Mouse (Mus musculus): ENCODE results near the gene Aasdh. TPM values are rescaled to one million over a fixed set of nuclear protein-coding genes. Genes with fewer than 3 reads are reported as not detected.

The Aasdh gene
- polyA plus RNA-seq, 1 experiment from 2014 or later, result 19.5 TPM

DNA sequence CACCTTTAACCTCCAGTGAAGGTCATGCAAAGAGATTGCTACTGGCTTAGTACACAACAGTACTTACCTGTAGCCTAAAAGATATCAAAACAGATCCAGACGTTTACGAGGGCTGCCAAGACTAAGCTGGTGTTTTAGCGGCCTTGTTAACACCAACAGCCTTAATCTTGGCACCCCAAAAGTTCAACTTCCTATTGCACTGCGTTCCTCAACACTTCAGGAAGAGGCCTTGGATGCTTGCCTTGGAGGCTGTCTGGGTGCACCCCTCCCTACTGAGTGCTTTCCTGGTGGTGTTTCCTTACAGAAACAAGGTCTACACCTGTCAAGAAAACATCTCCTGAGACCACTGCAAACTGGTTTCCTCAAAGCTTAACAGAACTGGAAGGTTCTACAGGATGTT, 41.8 kb upstream of the Aasdh start:
- H3K9ac ChIP-seq (replicated peaks; ENCODE audit: low read length), result no peak overlapping the region
- peaks cover 14% of the 10 kb centered on the region for H3K4me1 ChIP-seq (ENCODE audit: control insufficient read depth, insufficient read depth, low read length)
- no peaks in the 10 kb centered on the region for H3K36me3 ChIP-seq (ENCODE audit: control insufficient read depth, insufficient read depth, low read length)
- no peak overlapping the region for H3K4me3 ChIP-seq (replicated peaks; ENCODE audit: low read depth, low read length)
- no peaks in the 10 kb centered on the region for H3K9me3 ChIP-seq (ENCODE audit: control insufficient read depth, low read length)
- ATAC-seq (ENCODE audit: low FRiP score, low TSS enrichment) (no peak), DNase-seq (no peak)
- H3K27me3 ChIP-seq (ENCODE audit: control insufficient read depth, insufficient read depth, low read length), result no peaks in the 10 kb centered on the region
- 95% methylated on average over 4 of the region's 4 CpGs for WGBS
- no peak overlapping the region for H3K27ac ChIP-seq (replicated peaks; ENCODE audit: low read depth, low read length)
- H3K4me2 ChIP-seq (ENCODE audit: low read length), result no peak overlapping the region

DNA sequence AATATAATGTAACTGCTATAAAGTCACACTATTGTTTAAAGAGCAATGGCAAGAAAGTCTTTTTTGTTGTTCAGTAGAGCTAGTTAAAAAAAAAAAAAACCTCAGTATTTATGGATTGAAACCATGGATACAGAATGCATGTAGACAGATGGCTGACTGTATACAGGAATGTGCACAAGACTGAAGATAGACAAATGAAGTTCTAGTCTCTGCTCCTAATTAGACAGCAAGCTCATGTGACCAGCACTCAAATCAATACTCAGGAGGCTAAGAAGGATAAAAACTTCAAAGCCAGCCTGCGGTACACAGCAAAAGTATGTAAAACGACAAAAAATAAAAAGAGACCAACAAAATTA, 40.3 kb upstream of the Aasdh start:
- ATAC-seq (ENCODE audit: low FRiP score, low TSS enrichment), result no peak
- Histone ChIP-seq H3K9ac (replicated peaks; ENCODE audit: low read length) (no peak overlapping the region), H3K36me3 (ENCODE audit: control insufficient read depth, insufficient read depth, low read length) (no peaks in the 10 kb centered on the region), H3K27ac (replicated peaks; ENCODE audit: low read depth, low read length) (no peak overlapping the region), H3K9me3 (ENCODE audit: control insufficient read depth, low read length) (no peaks in the 10 kb centered on the region), H3K4me2 (ENCODE audit: low read length) (no peak overlapping the region), H3K4me1 (ENCODE audit: control insufficient read depth, insufficient read depth, low read length) (peaks cover 11% of the 10 kb centered on the region), H3K27me3 (ENCODE audit: control insufficient read depth, insufficient read depth, low read length) (no peaks in the 10 kb centered on the region), H3K4me3 (replicated peaks; ENCODE audit: low read depth, low read length) (no peak overlapping the region)
- 72% methylated on average over 2 of the region's 2 CpGs for WGBS
- no peak for DNase-seq

DNA sequence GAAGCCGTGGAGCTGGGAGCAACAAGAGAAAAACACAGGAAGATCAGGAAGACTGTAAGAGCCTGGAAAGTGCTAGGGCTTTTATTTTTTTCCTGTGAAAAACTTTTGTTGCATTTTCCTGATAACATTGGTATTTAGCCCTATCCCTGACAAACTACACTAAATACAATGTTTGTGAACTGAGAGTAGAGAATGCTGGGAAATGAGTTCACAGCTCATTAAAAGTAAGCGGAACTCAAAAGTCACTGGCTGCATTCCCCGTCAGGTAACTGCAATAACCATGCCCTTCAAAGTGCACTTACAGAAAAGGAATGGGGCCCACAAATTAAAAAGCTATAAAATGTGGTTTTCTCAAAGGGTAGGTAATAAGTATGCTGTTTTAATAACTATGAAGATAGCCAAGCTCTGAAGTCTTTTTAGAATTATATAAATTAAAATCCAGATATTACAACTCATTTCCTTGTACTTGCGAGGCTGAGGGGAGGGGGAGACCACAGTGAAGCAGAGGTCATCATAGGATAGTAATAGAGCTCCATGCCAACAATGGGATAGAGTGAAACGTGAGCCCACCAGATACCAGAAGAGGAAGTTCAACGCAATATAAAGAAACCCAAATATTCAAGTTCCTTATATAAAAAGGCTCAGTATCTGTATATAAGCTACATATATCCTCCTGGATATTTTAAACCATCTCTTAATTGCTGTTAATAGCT, 39.8 kb upstream of the Aasdh start:
- ATAC-seq (ENCODE audit: low FRiP score, low TSS enrichment) (no peak), DNase-seq (no peak)
- H3K4me3 ChIP-seq (replicated peaks; ENCODE audit: low read depth, low read length), result no peak overlapping the region
- H3K36me3 ChIP-seq (ENCODE audit: control insufficient read depth, insufficient read depth, low read length), result no peaks in the 10 kb centered on the region
- H3K27ac ChIP-seq (replicated peaks; ENCODE audit: low read depth, low read length), result no peak overlapping the region
- no peaks in the 10 kb centered on the region for H3K27me3 ChIP-seq (ENCODE audit: control insufficient read depth, insufficient read depth, low read length)
- whole genome bisulfite sequencing, result 82% methylated on average over 6 of the region's 6 CpGs
- H3K9me3 ChIP-seq (ENCODE audit: control insufficient read depth, low read length), result no peaks in the 10 kb centered on the region
- no peak overlapping the region for H3K9ac ChIP-seq (replicated peaks; ENCODE audit: low read length)
- H3K4me1 ChIP-seq (ENCODE audit: control insufficient read depth, insufficient read depth, low read length), result peaks cover 6% of the 10 kb centered on the region
- H3K4me2 ChIP-seq (ENCODE audit: low read length), result no peak overlapping the region

DNA sequence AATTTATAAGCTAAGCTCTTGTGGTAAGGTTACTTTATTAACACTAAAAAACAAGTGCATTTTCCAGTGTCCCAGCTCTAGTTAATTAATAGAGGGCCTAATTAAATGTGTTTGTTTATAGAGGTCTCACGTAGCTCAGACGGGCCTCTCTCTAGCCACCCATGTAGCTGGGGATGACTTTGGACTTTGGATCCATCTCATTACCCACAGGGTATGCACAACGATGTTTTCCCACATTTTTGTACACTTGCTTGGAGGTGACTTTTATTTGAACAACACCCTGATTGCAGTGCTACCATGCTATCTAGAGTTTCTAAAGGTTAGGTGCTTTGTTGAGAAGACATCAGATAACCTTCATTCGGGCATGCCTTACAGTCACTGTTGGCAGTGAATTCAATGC, 37.2 kb upstream of the Aasdh start:
- DNase-seq (no peak), ATAC-seq (ENCODE audit: low FRiP score, low TSS enrichment) (no peak)
- Histone ChIP-seq H3K4me1 (ENCODE audit: control insufficient read depth, insufficient read depth, low read length) (no peaks in the 10 kb centered on the region), H3K9ac (replicated peaks; ENCODE audit: low read length) (no peak overlapping the region), H3K4me2 (ENCODE audit: low read length) (no peak overlapping the region), H3K9me3 (ENCODE audit: control insufficient read depth, low read length) (no peaks in the 10 kb centered on the region), H3K4me3 (replicated peaks; ENCODE audit: low read depth, low read length) (no peak overlapping the region), H3K27ac (replicated peaks; ENCODE audit: low read depth, low read length) (no peak overlapping the region), H3K36me3 (ENCODE audit: control insufficient read depth, insufficient read depth, low read length) (no peaks in the 10 kb centered on the region), H3K27me3 (ENCODE audit: control insufficient read depth, insufficient read depth, low read length) (no peaks in the 10 kb centered on the region)
- WGBS, result 93% methylated on average over 4 of the region's 4 CpGs

DNA sequence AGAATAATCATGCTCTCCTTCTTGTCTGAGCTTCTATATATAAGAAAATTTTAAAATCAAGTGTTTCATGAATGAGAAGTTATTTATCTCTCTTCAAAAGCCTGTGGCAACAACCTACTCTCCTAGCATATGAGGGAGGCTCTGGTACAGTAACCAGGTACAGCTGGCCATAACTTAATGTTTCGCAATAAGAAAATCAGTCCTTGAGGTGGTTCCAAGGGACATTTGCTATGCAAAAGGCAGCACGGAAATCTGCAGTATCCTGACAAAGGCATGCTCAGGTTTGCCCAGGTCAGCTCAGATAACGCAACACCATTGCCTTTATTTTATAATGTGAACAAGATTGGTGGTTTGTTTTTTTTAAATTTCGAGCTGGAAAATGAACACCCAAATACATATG, 36.7 kb upstream of the Aasdh start:
- ATAC-seq (ENCODE audit: low FRiP score, low TSS enrichment) (no peak), DNase-seq (no peak)
- Histone ChIP-seq H3K4me1 (ENCODE audit: control insufficient read depth, insufficient read depth, low read length) (no peaks in the 10 kb centered on the region), H3K9ac (replicated peaks; ENCODE audit: low read length) (no peak overlapping the region), H3K27ac (replicated peaks; ENCODE audit: low read depth, low read length) (no peak overlapping the region), H3K27me3 (ENCODE audit: control insufficient read depth, insufficient read depth, low read length) (no peaks in the 10 kb centered on the region), H3K4me3 (replicated peaks; ENCODE audit: low read depth, low read length) (no peak overlapping the region), H3K4me2 (ENCODE audit: low read length) (no peak overlapping the region), H3K9me3 (ENCODE audit: control insufficient read depth, low read length) (no peaks in the 10 kb centered on the region), H3K36me3 (ENCODE audit: control insufficient read depth, insufficient read depth, low read length) (no peaks in the 10 kb centered on the region)
- 90% methylated on average over 4 of the region's 4 CpGs for WGBS

DNA sequence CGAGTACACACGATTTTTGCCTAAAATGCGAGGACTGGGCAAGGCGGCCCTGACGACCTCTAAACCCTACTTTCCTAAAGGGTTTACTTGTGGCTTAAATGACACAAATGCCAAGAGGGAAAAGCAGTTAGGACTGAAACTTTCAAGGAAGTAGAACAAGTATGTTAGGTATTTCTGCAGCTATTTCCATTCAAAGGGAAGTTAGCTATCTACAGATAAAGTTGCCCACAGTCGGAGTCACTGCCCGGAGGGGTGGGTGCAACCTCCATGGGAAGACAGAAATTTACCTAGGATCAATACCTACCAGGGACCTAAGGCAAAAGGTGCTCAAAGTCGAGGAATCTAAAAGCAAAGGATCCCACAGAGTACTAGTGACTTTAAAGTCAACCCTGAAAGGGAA, 34.4 kb upstream of the Aasdh start:
- Histone ChIP-seq H3K4me2 (ENCODE audit: low read length) (no peak overlapping the region), H3K9ac (replicated peaks; ENCODE audit: low read length) (no peak overlapping the region), H3K4me1 (ENCODE audit: control insufficient read depth, insufficient read depth, low read length) (no peaks in the 10 kb centered on the region), H3K4me3 (replicated peaks; ENCODE audit: low read depth, low read length) (no peak overlapping the region), H3K27me3 (ENCODE audit: control insufficient read depth, insufficient read depth, low read length) (no peaks in the 10 kb centered on the region), H3K36me3 (ENCODE audit: control insufficient read depth, insufficient read depth, low read length) (no peaks in the 10 kb centered on the region), H3K9me3 (ENCODE audit: control insufficient read depth, low read length) (no peaks in the 10 kb centered on the region), H3K27ac (replicated peaks; ENCODE audit: low read depth, low read length) (no peak overlapping the region)
- DNase-seq, result no peak
- WGBS, result 97% methylated on average over 8 of the region's 8 CpGs
- no peak for ATAC-seq (ENCODE audit: low FRiP score, low TSS enrichment)

DNA sequence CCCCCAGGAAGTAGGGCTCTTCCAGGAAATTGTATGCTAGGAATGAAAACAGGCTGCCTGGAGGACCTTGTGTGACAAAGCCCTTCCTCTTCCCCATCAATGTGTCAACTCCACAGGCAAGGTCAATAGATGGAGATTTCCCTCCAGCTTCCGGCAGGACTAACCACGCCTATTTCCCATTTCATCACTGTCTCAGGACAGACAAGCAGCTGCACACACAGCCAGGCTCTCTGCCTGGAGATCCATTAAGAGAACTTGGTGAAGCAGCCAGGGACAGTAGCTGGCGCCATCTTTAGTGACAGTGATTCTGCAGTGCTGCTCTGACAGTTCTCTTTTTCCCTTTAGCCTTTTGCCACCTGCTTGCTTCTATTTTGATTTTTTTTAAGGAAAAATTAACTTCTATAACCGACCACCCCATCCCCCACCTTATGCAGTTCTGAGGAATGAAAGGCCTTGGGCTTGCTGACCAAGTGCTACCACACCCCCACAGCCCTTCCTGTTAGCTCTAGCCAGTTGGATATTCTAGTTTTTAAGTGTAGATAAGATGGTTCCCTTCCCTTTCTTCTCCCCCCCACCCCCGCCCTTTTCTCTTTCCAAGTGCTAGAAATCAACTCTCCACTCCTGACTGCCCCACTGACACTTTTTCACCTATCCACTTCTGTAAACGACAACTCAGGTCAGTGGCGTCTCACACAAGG, 24.0 kb upstream of the Aasdh start:
- H3K4me3 ChIP-seq (replicated peaks; ENCODE audit: low read depth, low read length), result no peak overlapping the region
- 86% methylated on average over 7 of the region's 7 CpGs for WGBS
- DNase-seq (no peak), ATAC-seq (ENCODE audit: low FRiP score, low TSS enrichment) (no peak)
- H3K9ac ChIP-seq (replicated peaks; ENCODE audit: low read length), result no peak overlapping the region
- H3K4me1 ChIP-seq (ENCODE audit: control insufficient read depth, insufficient read depth, low read length), result no peaks in the 10 kb centered on the region
- H3K27ac ChIP-seq (replicated peaks; ENCODE audit: low read depth, low read length), result no peak overlapping the region
- no peaks in the 10 kb centered on the region for H3K9me3 ChIP-seq (ENCODE audit: control insufficient read depth, low read length)
- no peak overlapping the region for H3K4me2 ChIP-seq (ENCODE audit: low read length)
- H3K27me3 ChIP-seq (ENCODE audit: control insufficient read depth, insufficient read depth, low read length), result no peaks in the 10 kb centered on the region
- peaks cover 9% of the 10 kb centered on the region; the same call in 1 of the 2 replicates for H3K36me3 ChIP-seq (ENCODE audit: control insufficient read depth, insufficient read depth, low read length)

DNA sequence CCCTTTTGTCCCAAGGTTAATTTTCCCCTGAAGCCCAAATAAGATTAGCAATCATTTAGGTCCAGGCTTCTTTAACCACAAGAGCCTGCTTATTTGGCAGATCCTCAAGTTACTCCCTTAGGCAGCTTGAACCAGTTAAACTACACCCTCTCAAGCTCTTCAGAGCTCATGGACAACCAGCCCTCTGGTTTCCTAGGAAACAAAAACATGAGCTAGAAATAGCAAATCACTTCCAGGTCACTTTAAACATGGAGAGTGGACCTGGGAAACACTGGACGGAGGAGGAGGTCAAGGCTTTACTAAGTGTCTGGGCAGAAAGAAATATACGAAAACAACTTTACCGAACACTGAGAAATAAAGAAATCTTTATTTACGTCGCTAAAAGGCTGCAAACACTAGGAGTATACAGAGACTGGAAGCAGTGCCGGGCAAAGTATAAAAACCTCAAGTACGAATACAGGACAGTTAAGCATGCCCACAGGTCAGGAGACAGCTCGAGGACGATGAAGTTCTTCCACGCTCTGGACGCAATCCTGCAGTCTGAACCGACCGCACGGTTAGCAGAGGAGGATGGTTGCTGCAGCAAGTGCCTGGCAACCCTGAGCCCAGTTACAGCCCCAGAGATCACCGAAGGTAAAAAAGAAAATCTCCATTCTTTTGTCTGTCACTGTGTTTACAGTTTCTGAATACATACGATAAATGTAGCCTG, 23.0 kb upstream of the Aasdh start:
- ATAC-seq (ENCODE audit: low FRiP score, low TSS enrichment) (no peak), DNase-seq (no peak)
- 91% methylated on average over 16 of the region's 16 CpGs for WGBS
- Histone ChIP-seq H3K4me3 (replicated peaks; ENCODE audit: low read depth, low read length) (no peak overlapping the region), H3K4me2 (ENCODE audit: low read length) (no peak overlapping the region), H3K27ac (replicated peaks; ENCODE audit: low read depth, low read length) (no peak overlapping the region), H3K9me3 (ENCODE audit: control insufficient read depth, low read length) (no peaks in the 10 kb centered on the region), H3K36me3 (ENCODE audit: control insufficient read depth, insufficient read depth, low read length) (peaks cover 9% of the 10 kb centered on the region; the same call in 1 of the 2 replicates), H3K9ac (replicated peaks; ENCODE audit: low read length) (no peak overlapping the region), H3K4me1 (ENCODE audit: control insufficient read depth, insufficient read depth, low read length) (no peaks in the 10 kb centered on the region), H3K27me3 (ENCODE audit: control insufficient read depth, insufficient read depth, low read length) (no peaks in the 10 kb centered on the region)
